Mouse (Mus musculus): ENCODE data around the gene Zic4.

Gene Zic4

DNA sequence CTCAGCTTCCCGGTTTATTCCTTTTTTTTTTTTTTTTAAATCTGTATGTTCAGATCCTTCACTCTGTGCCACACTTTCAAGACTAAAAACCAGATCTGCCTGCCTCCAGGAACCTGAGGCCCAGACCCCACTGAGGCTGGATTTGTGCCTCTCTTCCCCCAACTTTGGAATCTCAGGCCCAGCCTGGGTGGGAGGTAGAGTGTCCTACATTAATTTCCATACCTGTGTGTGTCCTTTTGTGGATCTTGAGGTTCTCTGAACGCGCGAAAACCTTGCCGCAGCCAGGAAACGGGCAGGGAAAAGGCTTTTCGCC lies 1.6 kb downstream of the Zic4 start:
- no peak for DNase-seq (ENCODE audit: low read depth, low spot score)

DNA sequence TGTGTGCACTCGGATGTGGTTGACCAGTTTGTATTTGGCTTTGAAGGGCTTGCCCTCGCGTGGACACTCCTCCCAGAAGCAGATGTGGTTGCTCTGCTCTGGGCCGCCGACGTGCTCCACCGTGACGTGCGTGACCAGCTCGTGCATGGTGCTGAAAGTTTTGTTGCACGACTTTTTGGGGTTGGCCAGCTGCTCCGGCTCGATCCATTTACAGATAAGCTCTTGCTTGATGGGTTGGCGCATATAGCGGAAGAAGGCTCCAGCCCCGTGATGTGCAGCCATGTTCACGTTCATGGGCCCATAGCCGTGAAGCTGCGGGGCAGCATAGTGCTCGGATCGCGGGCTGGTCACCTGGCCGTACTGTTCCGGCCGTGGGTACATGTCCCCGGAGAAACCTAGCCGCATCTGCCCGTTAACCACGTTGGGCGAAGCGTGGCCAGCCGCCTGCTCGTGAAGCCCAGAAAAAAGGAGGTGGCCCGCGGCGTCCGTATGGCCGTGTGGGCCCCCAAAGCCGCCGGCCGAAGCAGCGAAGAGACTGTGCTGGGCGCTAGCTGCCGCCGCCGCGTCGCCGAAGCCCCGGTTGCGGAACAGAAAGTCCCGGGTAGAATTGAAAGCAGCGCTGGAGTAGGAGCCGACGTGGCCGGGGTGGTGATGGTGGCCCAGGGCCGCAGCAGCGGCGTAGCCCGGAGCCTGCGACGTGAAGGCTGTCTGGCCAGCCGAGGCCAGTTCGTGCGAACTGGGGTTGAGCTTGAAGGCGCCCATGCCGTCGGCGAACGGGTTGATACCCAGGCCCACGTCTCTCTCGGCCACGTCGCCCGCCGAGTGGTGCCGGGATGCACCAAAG lies 2.1 kb downstream of the Zic4 start:
- no peak for DNase-seq (ENCODE audit: low read depth, low spot score)

DNA sequence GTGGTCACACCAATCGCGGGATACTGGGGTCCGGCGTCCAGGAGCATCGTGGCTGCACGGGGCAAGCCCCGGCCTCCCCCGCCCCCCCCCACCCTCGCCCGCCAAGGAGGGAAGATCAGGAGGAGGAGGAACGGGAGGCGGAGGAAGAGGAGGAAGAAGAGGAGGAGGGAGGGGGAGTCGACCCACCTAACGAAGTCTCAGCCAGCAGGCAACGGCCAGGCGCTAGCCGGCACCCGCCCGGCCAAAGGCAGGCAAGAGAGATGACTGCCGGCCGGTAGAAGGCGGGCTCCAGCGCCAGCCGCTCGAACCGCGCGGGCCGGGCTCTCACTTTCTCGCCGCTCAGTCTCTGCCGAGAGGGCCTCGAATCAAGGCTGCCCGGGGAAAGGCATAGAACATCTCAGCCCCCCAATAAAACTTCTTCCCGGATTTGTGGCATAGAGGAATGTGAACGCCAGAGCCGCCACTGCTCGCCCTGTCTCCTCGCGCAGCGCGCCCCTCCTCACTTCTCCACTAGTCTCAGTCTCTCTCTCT lies 2.8 kb downstream of the Zic4 start:
- DNase-seq (ENCODE audit: low read depth, low spot score), result no peak

DNA sequence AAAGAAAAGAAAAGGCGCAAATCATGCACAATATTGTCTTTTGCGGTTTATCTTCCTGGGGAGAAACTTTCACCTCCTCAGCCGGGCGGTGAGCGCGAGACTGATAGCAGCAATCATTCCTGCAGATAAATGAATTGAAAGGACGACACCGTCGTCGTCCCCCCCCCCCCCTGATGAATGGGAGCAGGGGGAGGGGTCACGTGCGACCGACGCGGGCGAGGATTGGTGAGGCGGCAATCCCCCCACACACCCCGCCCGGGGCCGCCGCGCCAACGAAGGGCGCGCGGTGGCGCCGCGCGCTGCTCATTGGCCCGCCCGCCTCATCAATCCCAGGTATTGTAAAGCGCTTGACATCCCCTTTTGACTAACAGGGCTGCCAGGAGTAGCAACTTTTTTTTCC lies 3.5 kb downstream of the Zic4 start, which contains the start of gene Zic1:
TSS of gene Zic1 (minus strand) at position 147 of the 400 bp plus-strand sequence.
- DNase-seq (ENCODE audit: low read depth, low spot score), result no peak

DNA sequence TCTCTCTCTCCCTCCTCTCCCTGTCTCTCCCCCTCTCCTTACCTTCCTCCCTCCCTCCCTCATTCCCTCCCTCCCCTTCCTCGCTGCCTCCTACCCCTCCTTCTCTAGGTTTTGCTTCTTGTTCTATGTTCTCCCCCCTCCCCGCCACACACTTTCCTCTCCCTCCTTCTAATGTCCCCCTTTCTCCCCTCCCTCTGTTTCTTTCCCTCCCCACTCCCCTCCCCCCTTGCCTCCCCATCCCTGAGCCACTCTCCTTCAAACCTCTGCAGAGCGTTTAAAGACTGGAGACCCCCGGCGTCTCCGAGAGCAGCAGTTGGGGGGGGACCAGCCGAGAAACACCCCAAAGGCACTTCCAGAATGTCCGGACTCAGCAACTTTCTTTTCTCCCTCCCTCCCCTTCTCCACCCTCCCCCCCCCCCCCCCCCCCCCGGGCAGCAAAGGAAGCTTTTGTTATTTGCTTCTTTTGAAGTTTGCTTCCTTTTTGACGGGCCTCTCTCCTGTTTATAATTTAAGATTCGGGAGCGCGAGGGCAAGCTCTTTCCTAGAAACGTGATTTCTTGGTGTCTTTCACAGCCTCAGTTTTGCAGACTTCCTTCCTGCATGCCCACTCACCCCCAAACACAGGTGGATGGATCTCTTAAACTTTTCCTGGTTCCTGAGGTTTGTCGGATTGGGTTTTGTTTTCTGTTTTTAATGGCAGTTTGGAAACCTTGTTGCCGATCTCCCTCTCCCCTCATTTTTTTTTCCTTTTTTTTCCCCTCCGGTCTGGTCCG lies 4.2 kb downstream of the Zic4 start:
- DNase-seq (ENCODE audit: low read depth, low spot score), result no peak

DNA sequence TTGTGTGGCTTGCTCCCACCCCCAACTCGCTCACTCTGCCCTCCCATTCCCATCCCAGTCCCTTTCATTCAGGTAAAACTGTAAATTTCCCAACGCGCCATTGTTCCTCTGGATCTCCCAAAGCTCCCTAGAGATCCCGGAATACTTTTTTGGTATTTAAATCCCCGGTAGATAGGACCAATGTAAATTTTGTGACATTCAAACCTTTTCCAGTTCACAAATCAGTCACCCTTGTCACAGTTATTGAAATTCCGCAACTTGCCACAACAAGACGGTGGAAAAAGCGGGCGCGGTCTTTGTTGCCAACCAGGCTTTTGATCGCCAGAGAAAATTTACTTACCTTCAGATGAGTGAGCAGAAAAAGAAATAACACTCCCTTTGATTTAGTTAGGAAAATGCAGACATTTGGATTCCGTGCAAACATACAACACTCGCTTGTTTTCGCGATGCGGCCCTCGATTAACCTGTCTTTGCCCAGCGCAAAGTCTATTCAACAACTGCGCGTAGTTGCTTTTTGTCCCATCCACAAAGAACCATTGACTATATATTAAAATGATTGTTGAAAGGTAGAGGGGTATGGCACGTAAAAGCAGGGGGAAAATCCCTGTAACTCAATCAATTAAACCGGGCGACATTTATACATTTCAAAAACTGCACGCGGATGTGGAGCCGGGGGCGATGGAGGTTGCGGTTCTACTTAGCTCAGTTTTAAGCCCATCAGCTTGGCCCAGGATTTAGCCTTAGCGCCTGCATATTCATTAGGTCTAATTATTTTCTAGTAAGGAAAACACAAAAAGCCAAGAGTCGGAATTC lies 5.0 kb downstream of the Zic4 start:
- DNase-seq (ENCODE audit: low read depth, low spot score), result no peak

DNA sequence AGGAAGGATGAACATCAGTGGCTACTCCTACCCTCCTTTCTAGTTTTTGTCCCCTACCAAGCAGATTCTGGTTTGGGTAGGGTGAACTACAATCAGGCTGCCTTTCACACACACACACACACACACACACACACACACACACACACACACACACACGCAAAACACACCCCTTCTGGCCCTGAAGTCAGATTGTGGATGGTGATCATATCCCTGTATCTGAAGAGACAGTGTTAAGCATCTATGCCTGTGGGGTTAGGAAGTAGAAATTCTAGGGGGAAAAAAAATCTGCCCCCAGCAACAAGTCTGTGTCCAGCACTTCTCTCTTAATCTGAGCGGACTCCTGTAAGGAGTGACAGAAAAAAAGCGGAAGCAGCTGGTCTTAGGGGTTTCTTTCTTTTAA lies 5.9 kb downstream of the Zic4 start:
- DNase-seq (ENCODE audit: low read depth, low spot score), result no peak

DNA sequence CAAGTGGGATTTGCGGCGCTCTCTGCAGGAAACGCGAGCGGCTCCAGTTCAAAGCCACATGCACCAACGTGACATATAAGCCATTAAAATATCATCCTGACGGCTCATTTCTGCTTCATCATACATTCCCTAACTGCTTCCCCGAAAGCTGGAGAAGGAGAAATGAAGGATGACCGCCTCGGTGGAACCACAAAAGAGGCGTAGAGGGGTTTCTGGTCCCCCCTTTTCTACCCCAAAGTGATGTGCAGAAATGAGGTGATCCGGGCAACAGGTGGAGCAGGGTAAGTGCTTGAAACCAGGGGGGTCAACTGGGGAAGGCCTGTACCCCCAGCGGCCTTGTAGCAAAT lies 6.7 kb downstream of the Zic4 start:
- no peak for DNase-seq (ENCODE audit: low read depth, low spot score)

DNA sequence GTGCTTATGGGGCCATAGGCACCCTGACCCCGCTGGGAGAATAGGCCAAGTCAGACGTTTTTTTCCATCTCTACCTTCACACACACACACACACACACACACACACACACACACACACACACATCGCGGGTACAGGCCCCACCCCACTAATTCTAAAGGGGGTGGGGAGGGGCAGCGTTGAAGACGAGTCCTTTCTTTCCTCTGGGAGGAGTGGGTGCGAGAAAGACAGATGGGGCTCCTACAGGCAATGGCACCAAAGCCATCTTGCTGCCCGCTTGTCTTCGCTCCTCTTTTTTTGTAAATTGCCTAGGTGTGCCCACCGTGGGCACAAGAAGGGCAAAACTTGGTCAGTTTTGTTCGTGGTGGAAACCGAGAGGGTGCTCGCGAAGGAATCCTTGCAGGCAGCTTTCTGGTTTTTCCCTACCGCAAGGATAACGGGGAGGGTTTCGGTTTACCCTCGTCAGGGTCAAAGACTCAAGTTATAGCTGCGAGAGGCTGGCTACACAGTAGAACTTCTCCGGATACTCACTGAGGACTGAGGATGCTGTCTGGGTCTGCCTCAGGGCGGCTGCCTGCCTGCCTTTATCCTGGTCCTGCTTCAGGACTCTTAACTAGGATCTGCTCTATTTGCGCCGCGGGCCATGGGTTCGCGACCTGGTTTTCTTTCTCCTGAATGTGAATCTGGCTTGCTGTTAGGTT lies 7.2 kb downstream of the Zic4 start:
- no peak for DNase-seq (ENCODE audit: low read depth, low spot score)

DNA sequence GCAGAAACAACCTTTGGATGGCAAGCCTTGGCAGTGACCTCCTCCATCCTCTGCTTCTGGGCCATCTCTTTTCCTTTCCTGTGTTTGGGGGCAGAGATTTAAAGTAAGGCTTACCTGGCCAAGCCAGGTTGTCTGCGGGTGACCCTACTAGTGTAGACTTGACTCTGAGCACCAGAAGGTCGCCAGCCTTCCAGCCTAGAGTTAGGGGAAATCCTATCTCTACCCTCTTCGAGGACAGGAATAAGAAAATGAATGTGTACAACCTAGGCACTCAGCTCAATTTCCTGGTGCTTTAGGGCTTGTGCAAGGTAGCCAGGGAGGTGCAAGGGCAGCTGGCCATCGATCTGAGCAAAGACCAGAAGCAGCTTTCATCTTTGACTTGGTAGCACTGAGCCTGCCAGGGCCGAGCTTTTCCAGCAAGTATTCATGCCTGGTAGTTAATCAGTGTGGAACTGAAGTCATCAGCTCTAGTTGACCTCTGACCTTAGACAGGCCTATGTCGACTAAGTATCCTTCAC lies 8.0 kb downstream of the Zic4 start:
- DNase-seq (ENCODE audit: low read depth, low spot score), result no peak

DNA sequence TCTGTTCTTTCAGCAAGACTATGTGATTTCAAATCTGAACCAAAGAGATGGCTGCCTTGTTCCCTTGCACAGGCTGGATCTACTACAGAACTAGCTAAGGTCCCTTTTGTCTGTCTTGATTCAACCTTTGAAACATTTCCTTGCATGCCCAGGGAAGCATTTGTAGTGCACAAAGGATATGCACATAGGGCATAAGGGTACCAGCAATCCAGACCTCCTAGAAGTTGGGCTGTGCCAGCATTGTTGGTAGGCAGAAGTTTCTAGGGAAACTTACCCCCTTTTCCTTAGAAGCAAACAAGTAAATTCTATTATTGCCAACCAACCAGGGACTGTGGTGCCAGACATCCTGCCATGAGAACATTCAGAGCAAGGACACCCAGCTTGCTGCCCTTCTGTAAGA lies 8.8 kb downstream of the Zic4 start:
- no peak for DNase-seq (ENCODE audit: low read depth, low spot score)

DNA sequence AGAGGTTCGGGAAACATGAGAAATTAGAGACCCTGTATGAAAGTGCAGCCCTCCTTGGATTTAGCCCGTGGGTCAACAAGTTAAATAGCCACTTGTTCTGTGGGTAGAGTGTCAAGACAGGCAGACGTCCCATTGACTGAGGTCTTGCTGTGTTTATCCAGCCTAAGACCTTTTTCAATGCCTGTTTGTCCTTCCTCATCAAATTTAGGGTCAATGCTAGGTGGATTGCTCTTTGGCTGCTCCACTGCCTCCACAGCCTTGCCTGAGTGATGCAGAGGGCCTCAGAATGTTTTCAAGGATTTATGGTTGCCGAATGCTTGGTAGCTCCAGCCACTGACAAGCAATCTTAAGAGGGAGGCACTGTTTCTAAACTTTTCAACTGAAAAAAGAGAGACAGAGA lies 9.4 kb downstream of the Zic4 start:
- no peak for DNase-seq (ENCODE audit: low read depth, low spot score)

DNA sequence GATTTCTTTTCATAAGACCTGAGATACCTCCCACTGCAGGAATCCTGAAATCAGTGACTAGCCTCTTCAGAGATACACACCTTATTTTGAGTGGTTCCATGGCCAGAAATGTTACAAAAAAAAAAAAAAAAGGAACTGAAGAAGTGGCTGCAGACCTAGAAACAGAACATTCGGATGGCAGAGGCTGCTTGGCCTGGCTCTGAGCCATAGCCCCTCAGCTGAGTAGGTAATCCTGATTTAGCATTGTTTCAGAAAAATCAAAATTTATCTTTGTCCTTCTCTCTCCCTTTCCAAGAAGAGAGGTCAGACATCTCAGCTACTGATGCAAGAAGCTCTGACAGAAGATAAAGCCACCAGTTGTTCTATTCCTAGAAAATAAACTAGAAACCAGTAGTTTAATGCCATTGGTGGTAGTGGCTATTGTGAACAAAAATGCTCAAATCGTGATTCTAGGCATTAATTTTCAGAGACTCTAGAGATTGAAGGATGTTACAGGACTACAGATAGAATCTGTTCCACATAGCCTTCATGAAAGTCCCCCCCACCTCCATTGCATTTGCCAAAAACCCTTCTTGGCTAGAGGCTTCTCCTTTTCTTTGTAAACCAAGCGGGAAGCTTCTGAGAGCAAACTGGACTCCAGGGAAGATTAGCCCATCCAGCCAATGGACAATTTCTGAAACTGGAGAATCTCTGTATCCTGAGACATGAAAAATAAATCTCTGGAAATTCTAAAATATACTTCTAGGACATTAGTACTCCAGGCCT lies 11.8 kb downstream of the Zic4 start:
- DNase-seq (ENCODE audit: low read depth, low spot score), result no peak

DNA sequence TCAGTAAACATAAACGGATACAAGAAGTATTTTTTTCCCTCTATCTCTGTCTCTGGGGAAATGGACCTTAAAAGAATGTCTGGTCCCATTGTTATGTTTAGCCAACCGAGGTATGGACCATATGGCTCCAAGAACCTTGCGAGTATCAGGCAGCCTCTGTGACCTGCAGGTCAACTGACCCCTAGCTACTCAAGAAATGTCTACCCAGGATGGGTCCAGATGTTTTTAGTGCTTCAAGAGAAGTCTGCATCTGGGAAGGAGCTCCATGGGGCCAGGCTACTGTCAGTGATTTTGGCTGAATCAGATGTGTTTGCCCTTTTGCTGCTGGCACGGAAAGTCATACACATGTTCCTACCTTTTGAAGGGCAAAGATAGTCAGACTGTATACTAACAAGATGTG lies 12.5 kb downstream of the Zic4 start:
- DNase-seq (ENCODE audit: low read depth, low spot score), result no peak

DNA sequence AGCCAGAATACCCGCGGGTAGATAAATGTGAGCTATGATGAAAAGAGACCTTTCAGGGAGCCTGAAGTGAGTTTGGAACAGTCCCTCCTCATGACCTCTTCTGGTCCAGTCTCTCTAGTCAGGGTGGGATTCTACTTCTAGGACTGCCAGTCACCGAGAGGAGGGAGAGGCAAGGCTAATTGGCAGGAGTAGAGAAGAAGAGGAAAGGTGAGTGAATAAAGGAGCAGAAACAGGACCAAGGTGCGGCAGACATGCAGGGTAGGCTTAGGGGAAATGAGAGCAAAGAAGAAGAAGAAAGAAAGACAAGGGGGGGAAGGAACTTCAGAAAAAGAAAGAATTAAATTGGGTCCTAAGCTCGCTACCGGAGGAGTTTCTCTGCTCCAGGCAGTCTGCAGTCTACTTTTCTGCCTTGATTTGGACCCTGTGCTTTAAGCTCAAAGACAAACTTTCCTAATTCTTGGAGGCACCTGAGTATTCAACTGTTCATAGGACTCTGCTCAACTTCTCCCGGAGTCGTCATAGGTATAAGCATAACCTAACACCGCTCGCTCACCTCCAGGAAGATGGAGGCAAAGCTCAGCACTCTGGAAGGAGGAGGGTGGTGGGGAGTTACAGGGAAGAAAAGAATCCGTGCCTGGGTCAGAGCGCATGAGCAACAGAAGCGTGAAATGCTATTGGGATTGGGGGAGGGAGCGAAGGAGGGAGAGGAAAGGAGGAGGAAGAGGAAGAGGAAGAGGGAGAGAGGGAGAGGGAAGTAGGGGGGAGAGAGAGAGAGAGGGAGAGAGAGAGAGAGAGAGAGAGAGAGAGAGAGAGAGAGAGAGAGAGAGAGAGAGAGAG lies 15.0 kb downstream of the Zic4 start:
- DNase-seq (ENCODE audit: low read depth, low spot score), result no peak

DNA sequence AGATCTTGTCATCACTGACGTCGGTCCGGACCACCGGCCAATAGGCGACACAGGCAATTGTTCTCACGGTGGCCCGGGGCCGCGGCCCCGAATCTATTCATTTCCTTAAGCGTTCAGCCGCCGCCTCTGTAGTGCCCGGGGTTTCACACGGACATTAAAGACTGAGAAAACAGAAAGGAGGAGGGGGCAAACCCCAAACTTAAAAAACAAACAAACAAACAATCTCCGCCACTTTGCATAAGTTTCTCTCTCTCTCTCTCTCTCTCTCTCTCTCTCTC lies 15.6 kb downstream of the Zic4 start:
- no peak for DNase-seq (ENCODE audit: low read depth, low spot score)

DNA sequence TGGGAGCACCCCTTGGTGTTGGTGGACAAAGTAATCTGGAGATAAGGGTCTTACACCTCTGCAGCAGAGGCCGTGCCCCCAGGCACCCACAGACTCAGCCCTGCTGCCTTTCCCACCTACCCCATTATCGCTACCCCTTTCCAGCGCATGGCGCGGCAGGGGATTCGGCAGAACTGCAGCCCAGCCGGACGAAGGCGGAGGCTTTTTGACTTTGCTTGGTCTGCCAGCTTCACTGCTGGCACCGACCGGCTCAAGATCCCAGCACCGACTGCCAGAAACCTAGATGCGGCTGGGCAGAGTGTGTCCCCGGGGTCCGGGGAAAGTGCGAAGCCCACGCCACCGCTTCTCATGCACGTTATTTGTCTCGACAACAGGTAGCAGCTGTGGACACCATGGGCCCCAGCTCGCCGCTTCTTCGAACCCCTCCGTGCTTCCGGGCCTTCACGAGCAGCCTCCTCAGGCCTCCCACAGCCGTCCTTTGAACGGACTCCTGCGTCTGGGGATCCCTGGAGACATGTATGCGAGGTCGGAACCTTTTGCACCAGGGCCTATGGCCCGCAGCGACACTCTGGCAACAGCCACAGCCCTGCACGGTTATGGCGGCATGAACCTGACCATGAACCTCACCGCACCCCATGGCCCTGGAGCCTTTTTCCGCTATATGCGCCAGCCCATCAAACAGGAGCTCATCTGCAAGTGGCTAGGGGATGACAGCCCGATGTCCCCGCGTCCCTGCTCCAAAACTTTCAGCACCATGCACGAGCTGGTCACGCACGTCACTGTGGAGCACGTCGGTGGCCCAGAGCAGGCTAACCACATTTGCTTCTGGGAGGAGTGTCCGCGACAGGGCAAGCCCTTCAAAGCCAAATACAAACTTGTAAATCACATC lies 16.4 kb downstream of the Zic4 start:
- no peak for DNase-seq (ENCODE audit: low read depth, low spot score)

DNA sequence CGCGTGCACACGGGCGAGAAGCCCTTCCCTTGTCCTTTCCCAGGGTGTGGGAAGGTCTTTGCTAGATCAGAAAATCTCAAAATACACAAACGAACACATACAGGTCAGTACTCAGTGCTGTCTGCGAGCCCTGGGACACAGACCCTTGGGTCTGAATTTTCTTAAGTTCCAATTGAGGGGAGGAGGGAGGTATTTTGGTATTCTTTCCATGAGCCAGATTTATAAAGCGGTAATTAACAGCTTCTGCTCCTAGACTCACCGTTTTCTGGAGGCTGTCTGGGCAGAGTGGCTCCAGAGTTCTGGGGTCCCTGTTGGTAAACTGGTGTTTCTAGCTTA lies 17.1 kb downstream of the Zic4 start:
- no peak for DNase-seq (ENCODE audit: low read depth, low spot score)
